Comparison of ENCODE assay signal across 8 mouse cellular contexts in the genomic region with DNA sequence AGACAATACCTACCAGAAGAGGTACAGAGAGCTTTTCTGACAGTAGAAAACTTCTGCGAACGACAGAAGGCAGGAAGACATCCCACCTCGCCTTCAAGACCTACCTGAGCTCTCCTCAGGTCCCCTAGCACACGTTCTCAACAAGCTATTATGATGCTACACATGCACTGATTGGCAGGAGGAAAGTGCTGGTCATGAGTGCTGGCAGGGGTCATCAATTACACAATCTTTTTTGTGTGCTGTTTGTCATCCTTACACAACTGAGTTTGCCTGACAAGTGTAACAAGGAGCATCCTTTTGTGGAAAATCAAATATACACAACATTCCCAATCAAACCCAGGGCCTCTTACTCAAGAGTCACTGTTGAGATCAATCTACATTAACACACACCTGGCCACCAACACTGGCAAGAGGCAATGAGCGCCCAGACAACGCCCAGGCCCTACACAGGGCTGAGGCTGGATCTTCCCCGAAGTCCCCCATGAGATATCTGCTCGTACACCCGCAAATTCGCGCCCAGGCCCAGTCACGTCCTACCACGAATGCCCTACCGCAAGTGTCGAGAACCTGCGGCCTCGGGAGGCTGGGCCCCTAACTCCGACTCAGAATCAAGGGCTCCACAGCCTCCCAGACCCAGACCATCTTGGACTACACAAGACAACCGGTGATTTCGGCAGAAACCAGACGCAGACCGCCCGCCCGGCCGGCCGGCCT. TPM values are rescaled to one million over a fixed set of nuclear protein-coding genes. Genes with fewer than 3 reads are reported as not detected.
DNase-seq lines count a peak whose midpoint lies in the region; ATAC-seq and TF ChIP-seq lines count a peak whose summit lies in the region.

No protein-coding gene starts in this region.

- H3K36me3 ChIP-seq in lung, postnatal 0 days (ENCODE audit: insufficient read depth, low read length) = no peaks in the 10 kb centered on the region
- H3K36me3 ChIP-seq in embryonic facial prominence, embryonic 11.5 days (replicated peaks; ENCODE audit: control insufficient read depth, insufficient read depth, low read depth, low read length) = no peaks in the 10 kb centered on the region
- H3K36me3 ChIP-seq in hindbrain, postnatal 0 days (ENCODE audit: insufficient read depth, low read length) = no peaks in the 10 kb centered on the region
- no peaks in the 10 kb centered on the region for H3K36me3 ChIP-seq in midbrain, embryonic 11.5 days (ENCODE audit: control insufficient read depth, insufficient read depth, low read length)

- no peaks in the 10 kb centered on the region for H3K9me3 ChIP-seq in lung, postnatal 0 days (ENCODE audit: low read length)
- H3K9me3 ChIP-seq in embryonic facial prominence, embryonic 11.5 days (replicated peaks; ENCODE audit: control insufficient read depth, low read length) = no peaks in the 10 kb centered on the region
- H3K9me3 ChIP-seq in hindbrain, postnatal 0 days (ENCODE audit: low read length) = no peaks in the 10 kb centered on the region
- H3K9me3 ChIP-seq in midbrain, embryonic 11.5 days (ENCODE audit: control insufficient read depth, low read length) = no peaks in the 10 kb centered on the region

- intact Hi-C loops in left cerebral cortex, postnatal 36 days (cut with DNase I) = loop anchor here (1.0 kb wide), 1 partner anchor 9 kb away; a partner anchor contains a TSS

- peak overlapping the region; percentile 92 for H3K4me3 ChIP-seq in lung, postnatal 0 days (ENCODE audit: low read depth, low read length)
- H3K4me3 ChIP-seq in embryonic facial prominence, embryonic 11.5 days (ENCODE audit: low read depth, low read length) = peak overlapping the region; percentile 93
- peak overlapping the region; percentile 92 for H3K4me3 ChIP-seq in hindbrain, postnatal 0 days (ENCODE audit: low read length)
- peak overlapping the region; percentile 93 for H3K4me3 ChIP-seq in midbrain, embryonic 11.5 days (ENCODE audit: low read depth, low read length)

- H3K27me3 ChIP-seq in lung, postnatal 0 days (replicated peaks; ENCODE audit: insufficient read depth, low read length) = no peaks in the 10 kb centered on the region
- H3K27me3 ChIP-seq in embryonic facial prominence, embryonic 11.5 days (ENCODE audit: control insufficient read depth, insufficient read depth, low read length) = no peaks in the 10 kb centered on the region
- no peaks in the 10 kb centered on the region for H3K27me3 ChIP-seq in hindbrain, postnatal 0 days (ENCODE audit: insufficient read depth, low read length)
- H3K27me3 ChIP-seq in midbrain, embryonic 11.5 days (ENCODE audit: control insufficient read depth, insufficient read depth, low read length) = no peaks in the 10 kb centered on the region

- TF ChIP-seq EP300 in lung, postnatal 0 days (IDR thresholded peaks at IDR 0.05) = no peak

- WGBS in lung, postnatal 0 days = 2% methylated on average over 24 of the region's 26 CpGs
- WGBS in embryonic facial prominence, embryonic 11.5 days = 8% methylated on average over 26 of the region's 26 CpGs
- 6% methylated on average over 26 of the region's 26 CpGs for WGBS in hindbrain, postnatal 0 days
- WGBS in midbrain, embryonic 11.5 days = 6% methylated on average over 26 of the region's 26 CpGs

- H3K4me2 ChIP-seq in lung, postnatal 0 days (replicated peaks; ENCODE audit: low read depth, low read length) = peak overlapping the region; percentile 75
- peak overlapping the region; percentile 89 for H3K4me2 ChIP-seq in embryonic facial prominence, embryonic 11.5 days (ENCODE audit: low read depth, low read length)
- peak overlapping the region; percentile 98 for H3K4me2 ChIP-seq in hindbrain, postnatal 0 days (ENCODE audit: low read depth, low read length)
- peak overlapping the region; percentile 79 for H3K4me2 ChIP-seq in midbrain, embryonic 11.5 days

- peak overlapping the region; percentile 99 for H3K9ac ChIP-seq in lung, postnatal 0 days (replicated peaks; ENCODE audit: low read depth)
- peak overlapping the region; percentile 99 for H3K9ac ChIP-seq in embryonic facial prominence, embryonic 11.5 days (replicated peaks; ENCODE audit: low read length)
- peak overlapping the region; percentile 99 for H3K9ac ChIP-seq in hindbrain, postnatal 0 days (replicated peaks; ENCODE audit: low read length)
- H3K9ac ChIP-seq in midbrain, embryonic 11.5 days (ENCODE audit: low read length) = peak overlapping the region; percentile 94

- DNase-seq in lung, postnatal 0 days (ENCODE audit: low spot score) = peak; percentile 52
- no peak for DNase-seq in lung, adult 18-20 months
- DNase-seq in embryonic facial prominence, embryonic 11.5 days (ENCODE audit: low spot score) = no peak
- DNase-seq in hindbrain, postnatal 0 days (ENCODE audit: low spot score) = no peak
- no peak for DNase-seq in midbrain, embryonic 11.5 days (ENCODE audit: low spot score, missing footprints)
- no peak for DNase-seq in left cerebral cortex, postnatal 36 days (ENCODE audit: low spot score in 2 of 2)
- DNase-seq in thymus, postnatal 0 days (ENCODE audit: low spot score) = no peak
- DNase-seq in gastrocnemius, postnatal 10 days = no peak

- TF ChIP-seq CTCF in lung, postnatal 0 days (IDR thresholded peaks at IDR 0.05) = no peak
- TF ChIP-seq CTCF in hindbrain, postnatal 0 days (IDR thresholded peaks at IDR 0.05; ENCODE audit: low read depth) = no peak

- peaks cover 14% of the 10 kb centered on the region for H3K4me1 ChIP-seq in lung, postnatal 0 days (ENCODE audit: insufficient read depth, low read depth, low read length)
- H3K4me1 ChIP-seq in embryonic facial prominence, embryonic 11.5 days (ENCODE audit: control insufficient read depth, insufficient read depth, low read length) = peaks cover 5% of the 10 kb centered on the region
- H3K4me1 ChIP-seq in hindbrain, postnatal 0 days (ENCODE audit: insufficient read depth, low read length) = peaks cover 14% of the 10 kb centered on the region
- peaks cover 24% of the 10 kb centered on the region for H3K4me1 ChIP-seq in midbrain, embryonic 11.5 days (ENCODE audit: control insufficient read depth, insufficient read depth, low read length)

- peak overlapping the region; percentile 98 for H3K27ac ChIP-seq in lung, postnatal 0 days (ENCODE audit: low read length)
- H3K27ac ChIP-seq in embryonic facial prominence, embryonic 11.5 days (replicated peaks; ENCODE audit: low read depth, low read length) = peak overlapping the region; percentile 88
- H3K27ac ChIP-seq in hindbrain, postnatal 0 days = peak overlapping the region; percentile 99
- peak overlapping the region; percentile 82 for H3K27ac ChIP-seq in midbrain, embryonic 11.5 days (ENCODE audit: low read depth, low read length)

- ATAC-seq in lung, postnatal 0 days = peak; percentile 9
- peak; percentile 3; the same call in 1 of the 2 replicates for ATAC-seq in embryonic facial prominence, embryonic 11.5 days (replicated peaks; ENCODE audit: insufficient number of reproducible peaks, low FRiP score, low TSS enrichment, low read depth)
- peak; percentile 7 for ATAC-seq in hindbrain, postnatal 0 days
- no peak; the same call in 1 of the 2 replicates for ATAC-seq in midbrain, embryonic 11.5 days (ENCODE audit: low FRiP score)

RNA-seq across cellular contexts. Expression of a gene that starts 8.6 kb away (rescaled TPM):
- 14.9 and 16.3 TPM in 2 replicates for polyA plus RNA-seq in lung, postnatal 0 days (2015; fragmentation: Nextera tagmentation; extraction: Ambion mirVana)
- 27.8 and 28.3 TPM in 2 replicates for polyA plus RNA-seq in embryonic facial prominence, embryonic 11.5 days (2014; fragmentation: Nextera tagmentation; extraction: Ambion mirVana)
- total RNA-seq in hindbrain, postnatal 0 days (2014; rRNA removed) = 35.7 and 36.3 TPM in 2 replicates
- 21.7 and 22.8 TPM in 2 replicates for polyA plus RNA-seq in hindbrain, postnatal 0 days (2015; fragmentation: Nextera tagmentation; extraction: Ambion mirVana)
- polyA plus RNA-seq in midbrain, embryonic 11.5 days (2014; fragmentation: Nextera tagmentation; extraction: Ambion mirVana) = 28.8 and 30.5 TPM in 2 replicates
- total RNA-seq in left cerebral cortex, postnatal 36 days (2021) = 10 to 100 TPM; 51.2 to 62.8 TPM
- polyA plus RNA-seq in thymus, postnatal 0 days (2015; fragmentation: Nextera tagmentation; extraction: Ambion mirVana) = 25.6 and 32.2 TPM in 2 replicates
- total RNA-seq in gastrocnemius, postnatal 10 days (2021) = 10 to 100 TPM; 21.4 to 32.2 TPM

RNA-seq across cellular contexts. Expression of a gene that starts 8.7 kb away (rescaled TPM):
- 38.7 and 38.8 TPM in 2 replicates for polyA plus RNA-seq in lung, postnatal 0 days (2015; fragmentation: Nextera tagmentation; extraction: Ambion mirVana)
- 68.7 and 72.1 TPM in 2 replicates for polyA plus RNA-seq in embryonic facial prominence, embryonic 11.5 days (2014; fragmentation: Nextera tagmentation; extraction: Ambion mirVana)
- total RNA-seq in hindbrain, postnatal 0 days (2014; rRNA removed) = 43.2 and 51.1 TPM in 2 replicates
- polyA plus RNA-seq in hindbrain, postnatal 0 days (2015; fragmentation: Nextera tagmentation; extraction: Ambion mirVana) = 45.5 TPM in 2 replicates
- 63.3 and 63.4 TPM in 2 replicates for polyA plus RNA-seq in midbrain, embryonic 11.5 days (2014; fragmentation: Nextera tagmentation; extraction: Ambion mirVana)
- 10 to 100 TPM; 63.1 to 63.3 TPM for total RNA-seq in left cerebral cortex, postnatal 36 days (2021)
- 50.5 and 53.1 TPM in 2 replicates for polyA plus RNA-seq in thymus, postnatal 0 days (2015; fragmentation: Nextera tagmentation; extraction: Ambion mirVana)
- total RNA-seq in gastrocnemius, postnatal 10 days (2021) = 10 to 100 TPM; 50.4 to 51.6 TPM

RNA-seq across cellular contexts. Expression of a gene that starts 23.9 kb away (rescaled TPM):
- polyA plus RNA-seq in lung, postnatal 0 days (2015; fragmentation: Nextera tagmentation; extraction: Ambion mirVana) = 1.4 and 1.7 TPM in 2 replicates
- 0.24 TPM in 1 of 2 replicates, not detected in the other for polyA plus RNA-seq in embryonic facial prominence, embryonic 11.5 days (2014; fragmentation: Nextera tagmentation; extraction: Ambion mirVana)
- total RNA-seq in hindbrain, postnatal 0 days (2014; rRNA removed) = 0.32 and 0.68 TPM in 2 replicates
- 0.29 and 0.52 TPM in 2 replicates for polyA plus RNA-seq in hindbrain, postnatal 0 days (2015; fragmentation: Nextera tagmentation; extraction: Ambion mirVana)
- polyA plus RNA-seq in midbrain, embryonic 11.5 days (2014; fragmentation: Nextera tagmentation; extraction: Ambion mirVana) = 0.19 TPM in 1 of 2 replicates, not detected in the other
- under 1 TPM; 0.27 to 0.39 TPM for total RNA-seq in left cerebral cortex, postnatal 36 days (2021)
- 2.6 and 3.1 TPM in 2 replicates for polyA plus RNA-seq in thymus, postnatal 0 days (2015; fragmentation: Nextera tagmentation; extraction: Ambion mirVana)
- 1 to 10 TPM in 1 of 2 experiments, under 1 TPM in 1; 0.52 to 1.8 TPM for total RNA-seq in gastrocnemius, postnatal 10 days (2021)

RNA-seq across cellular contexts. Expression of a gene that starts 58.7 kb away (rescaled TPM):
- not detected in 2 replicates for polyA plus RNA-seq in lung, postnatal 0 days (2015; fragmentation: Nextera tagmentation; extraction: Ambion mirVana)
- polyA plus RNA-seq in embryonic facial prominence, embryonic 11.5 days (2014; fragmentation: Nextera tagmentation; extraction: Ambion mirVana) = 0.25 and 0.59 TPM in 2 replicates
- total RNA-seq in hindbrain, postnatal 0 days (2014; rRNA removed) = 5.8 and 7.2 TPM in 2 replicates
- 0.91 and 1.0 TPM in 2 replicates for polyA plus RNA-seq in hindbrain, postnatal 0 days (2015; fragmentation: Nextera tagmentation; extraction: Ambion mirVana)
- 0.18 and 0.23 TPM in 2 replicates for polyA plus RNA-seq in midbrain, embryonic 11.5 days (2014; fragmentation: Nextera tagmentation; extraction: Ambion mirVana)
- total RNA-seq in left cerebral cortex, postnatal 36 days (2021) = 1 to 10 TPM in 1 of 2 experiments, under 1 TPM in 1; 0.81 to 1.0 TPM
- polyA plus RNA-seq in thymus, postnatal 0 days (2015; fragmentation: Nextera tagmentation; extraction: Ambion mirVana) = 0.14 TPM in 1 of 2 replicates, not detected in the other
- total RNA-seq in gastrocnemius, postnatal 10 days (2021) = under 1 TPM; 0.28 to 0.41 TPM
